Mouse (Mus musculus) stomach, embryonic 15.5 days (tissue): Measurements from ENCODE around the gene Gprasp1. TPM values are rescaled to one million over a fixed set of nuclear protein-coding genes. Genes with fewer than 3 reads are reported as not detected.
"Not testable (repeated sequence)": the region's sequence is repeated elsewhere in the genome, so short reads cannot be mapped to it uniquely, and the experiment has no call there.

Source experiments
- ATAC-seq: fragments of 200-750 bp; cut with Nextera tagmentation; 2 replicates; pipeline ENCODE4 v1.8.0; 2017; ENCODE audit warnings: low read depth, moderate number of reproducible peaks, moderate TSS enrichment; ENCODE audit not compliant: insufficient read depth, low FRiP score
- H3K27ac ChIP-seq: fragments of 300-500 bp; sonication (generic); 2 replicates; pipeline ENCODE4 v1.5.1; 2015; ENCODE audit warnings: mild to moderate bottlenecking, inconsistent platforms
- H3K27me3 ChIP-seq: fragments of 300-500 bp; sonication (generic); replicated peaks from 2 replicates; pipeline ENCODE4 v1.6.1; 2015; ENCODE audit warnings: inconsistent platforms
- H3K36me3 ChIP-seq: fragments of 300-500 bp; sonication (generic); 2 replicates; pipeline ENCODE4 v1.6.1; 2015; ENCODE audit warnings: inconsistent platforms
- H3K4me1 ChIP-seq: fragments of 300-500 bp; sonication (generic); 2 replicates; pipeline ENCODE4 v1.6.1; 2015; ENCODE audit warnings: inconsistent platforms
- H3K4me2 ChIP-seq: fragments of 300-500 bp; sonication (generic); 2 replicates; pipeline ENCODE4 v1.6.1; 2015; ENCODE audit warnings: mild to moderate bottlenecking, inconsistent platforms
- H3K4me3 ChIP-seq: fragments of 300-500 bp; sonication (generic); replicated peaks from 2 replicates; pipeline ENCODE4 v1.5.1; 2015; ENCODE audit warnings: inconsistent platforms
- H3K9ac ChIP-seq: fragments of 300-500 bp; sonication (generic); 2 replicates; pipeline ENCODE4 v1.6.1; 2015; ENCODE audit warnings: inconsistent platforms
- H3K9me3 ChIP-seq: fragments of 300-500 bp; sonication (generic); 2 replicates; pipeline ENCODE4 v1.6.1; 2016; ENCODE audit warnings: inconsistent platforms
- WGBS: fragments of 180-500 bp; shearing (Covaris S2); methylation state at CpG from one replicate; pipeline ENCODE4 v1.1.7; 2015; 5-methylcytosine and 5-hydroxymethylcytosine counted together
- microRNA counts: library from miRNA; unstranded; fragments of <30 nt; microRNA quantifications from one replicate; lab custom pipeline; 2016
- microRNA-seq: library from miRNA; unstranded; fragments of <30 nt; microRNA quantifications from one replicate; pipeline ENCODE4, GENCODE M21; 2016
- polyA plus RNA-seq: library from polyadenylated mRNA; unstranded; fragments of >200 nt; fragmentation: Nextera tagmentation; extraction: Ambion mirVana; gene quantifications from 2 replicates; pipeline ENCODE4 v1.2.1, GENCODE M21; 2015

Gprasp1 gene
- polyA plus RNA-seq, 1 experiment from 2014 or later, result 32.8 TPM

- 24% methylated on average over 16 of the region's 17 CpGs for WGBS
Measured at GRCm38 (mm10) chrX:135839397-135840391, 97.2 kb downstream of the Gprasp1 start.

More at GRCm38 (mm10) chrX:135839397-135840391, 97.2 kb downstream of the Gprasp1 start:
- not testable (repeated sequence) for H3K27ac ChIP-seq, H3K9ac ChIP-seq, H3K36me3 ChIP-seq, H3K9me3 ChIP-seq, H3K27me3 ChIP-seq, H3K4me1 ChIP-seq
- H3K4me2 ChIP-seq, result peak overlapping the region; percentile 74
- ATAC-seq, result peak; percentile 38; the same call in 1 of the 2 replicates
- H3K4me3 ChIP-seq, result peak overlapping the region; percentile 46

MicroRNA genes within 50 kb of the gene (microRNA counts, 519-probe panel; counts per million panel counts)
- not detected for microRNA mmu-miR-1970 (lab: Ali Mortazavi, UCI)

Small RNA genes within 50 kb of the gene (microRNA-seq; reads per million reads assigned to microRNA genes)
- gene Mir1970 (not detected), gene Mir7646 (not detected)

Other genes starting within 250 kb of the Gprasp1 start
- gene AV320801, start 248.1 kb upstream of the Gprasp1 start, polyA plus RNA-seq, result not detected in 2 replicates
- 0.19 TPM in 1 of 2 replicates, not detected in the other for gene Nxf7, start 144.0 kb upstream of the Gprasp1 start, polyA plus RNA-seq
- gene Prame, start 115.0 kb upstream of the Gprasp1 start, polyA plus RNA-seq, result not detected in 2 replicates
- not detected in 2 replicates for gene Tcp11x2, start 48.9 kb upstream of the Gprasp1 start, polyA plus RNA-seq
- gene Tmsb15a, start 17.5 kb upstream of the Gprasp1 start, polyA plus RNA-seq, result not detected in 2 replicates
- 8.0 and 9.4 TPM in 2 replicates for gene Armcx5, start within 50 bp of the Gprasp1 start, polyA plus RNA-seq
- 41.6 and 43.3 TPM in 2 replicates for gene Bhlhb9, start 54.9 kb downstream of the Gprasp1 start, polyA plus RNA-seq
- gene Gprasp2, start 96.3 kb downstream of the Gprasp1 start, polyA plus RNA-seq, result 22.4 and 24.8 TPM in 2 replicates